Mouse (Mus musculus) WW6 (cell line): ENCODE results near the gene Trp53i11.

Experiments used
- DNase-seq: peaks from one replicate; pipeline ENCODE4 v3.0.0-alpha.2; 2013; ENCODE audit warnings: low read depth, low spot score

The Trp53i11 gene

GRCm38 (mm10) chr2:93199531-93199974 is 12.2 kb downstream of the Trp53i11 start:
- no peak for DNase-seq

GRCm38 (mm10) chr2:93200681-93201340 is 13.5 kb downstream of the Trp53i11 start:
- no peak for DNase-seq

GRCm38 (mm10) chr2:93201997-93202396 is 14.6 kb downstream of the Trp53i11 start:
- no peak for DNase-seq

- DNase-seq = no peak
Observed at GRCm38 (mm10) chr2:93202782-93203181, 15.4 kb downstream of the Trp53i11 start.

- DNase-seq = no peak
Observed at GRCm38 (mm10) chr2:93203682-93204081, 16.3 kb downstream of the Trp53i11 start.

- DNase-seq = no peak
Observed at GRCm38 (mm10) chr2:93204571-93204970, 17.2 kb downstream of the Trp53i11 start.

- no peak for DNase-seq
Observed at GRCm38 (mm10) chr2:93206126-93206525, 18.8 kb downstream of the Trp53i11 start.

- DNase-seq = no peak
Observed at GRCm38 (mm10) chr2:93212386-93212785, 25.0 kb downstream of the Trp53i11 start.

- no peak for DNase-seq
Observed at GRCm38 (mm10) chr2:93212865-93213264, 25.5 kb downstream of the Trp53i11 start.

GRCm38 (mm10) chr2:93214192-93214591 is 26.8 kb downstream of the Trp53i11 start:
- no peak for DNase-seq

GRCm38 (mm10) chr2:93215790-93216189 is 28.4 kb downstream of the Trp53i11 start:
- DNase-seq = no peak

- no peak for DNase-seq
Observed at GRCm38 (mm10) chr2:93217015-93217414, 29.7 kb downstream of the Trp53i11 start.

GRCm38 (mm10) chr2:93218353-93218990 is 31.1 kb downstream of the Trp53i11 start:
- no peak for DNase-seq

- no peak for DNase-seq
Observed at GRCm38 (mm10) chr2:93219576-93219975, 32.2 kb downstream of the Trp53i11 start.

GRCm38 (mm10) chr2:93220447-93220846 is 33.1 kb downstream of the Trp53i11 start:
- no peak for DNase-seq

- DNase-seq = no peak
Observed at GRCm38 (mm10) chr2:93223463-93223862, 36.1 kb downstream of the Trp53i11 start.

GRCm38 (mm10) chr2:93226606-93227595 is 39.6 kb downstream of the Trp53i11 start:
- DNase-seq = peak; percentile 45

GRCm38 (mm10) chr2:93227713-93228479 is 40.5 kb downstream of the Trp53i11 start:
- DNase-seq = no peak

- no peak for DNase-seq
Observed at GRCm38 (mm10) chr2:93228480-93228824, 41.1 kb downstream of the Trp53i11 start.

GRCm38 (mm10) chr2:93232141-93232540 is 44.8 kb downstream of the Trp53i11 start:
- DNase-seq = no peak

GRCm38 (mm10) chr2:93237055-93237454 is 49.7 kb downstream of the Trp53i11 start:
- no peak for DNase-seq
